Comparison of ENCODE assay signal across 8 mouse cellular contexts in the genomic region with DNA sequence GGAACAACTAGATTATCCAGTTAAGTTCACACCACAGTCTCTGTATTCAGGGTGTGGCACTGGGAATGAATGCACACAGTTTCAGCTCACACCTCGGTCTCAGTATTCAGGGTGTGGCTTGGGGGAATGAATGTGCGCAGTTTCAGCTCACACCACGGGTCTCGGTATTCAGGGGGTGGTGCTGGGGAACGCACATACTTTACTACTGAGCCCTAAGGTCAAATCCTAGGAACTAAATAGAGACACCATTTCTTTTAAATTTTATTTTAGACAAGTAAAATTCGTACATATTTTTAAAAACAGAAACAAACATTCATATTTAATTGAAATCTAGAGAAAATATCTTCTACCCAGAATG. TPM values are rescaled to one million over a fixed set of nuclear protein-coding genes. Genes with fewer than 3 reads are reported as not detected.
A peak's percentile ranks its signal among the peaks of the same experiment; 100 is the strongest.
DNase-seq lines count a peak whose midpoint lies in the region; ATAC-seq and TF ChIP-seq lines count a peak whose summit lies in the region.

No protein-coding gene starts in this region.

- no peaks in the 10 kb centered on the region for H3K27me3 ChIP-seq in heart, adult 2 months (ENCODE audit: control insufficient read depth, insufficient read depth, low read length)
- no peaks in the 10 kb centered on the region for H3K27me3 ChIP-seq in erythroblast, embryonic 14.5 days (ENCODE audit: control insufficient read depth)
- H3K27me3 ChIP-seq in liver, postnatal 0 days (ENCODE audit: insufficient read depth, low read length) = no peaks in the 10 kb centered on the region

- H3K4me3 ChIP-seq in heart, adult 2 months = peak overlapping the region; percentile 69
- peak overlapping the region; percentile 34 for H3K4me3 ChIP-seq in erythroblast, embryonic 14.5 days (replicated peaks)
- H3K4me3 ChIP-seq in liver, postnatal 0 days (ENCODE audit: low read depth, low read length) = no peak overlapping the region

- peak in 1 of 2 experiments; percentile 46 for DNase-seq in heart, adult 2 months
- DNase-seq in heart, postnatal 25 days (ENCODE audit: low spot score) = no peak
- DNase-seq in liver, postnatal 0 days = no peak
- no peak for DNase-seq in left cerebral cortex, postnatal 4 days
- DNase-seq in cerebellum, adult 9-10 months = no peak
- no peak for DNase-seq in gastrocnemius, postnatal 36 days

- H3K27ac ChIP-seq in heart, adult 2 months = peak overlapping the region; percentile 97
- H3K27ac ChIP-seq in liver, postnatal 0 days (ENCODE audit: low read depth) = peak overlapping the region; percentile 36; the same call in 1 of the 2 replicates

- no peaks in the 10 kb centered on the region for H3K9me3 ChIP-seq in erythroblast, embryonic 14.5 days (ENCODE audit: control insufficient read depth, low read length)
- H3K9me3 ChIP-seq in liver, postnatal 0 days (ENCODE audit: low read length) = no peaks in the 10 kb centered on the region

- TF ChIP-seq POLR2A in heart, adult 2 months (IDR thresholded peaks at IDR 0.05; ENCODE audit: insufficient read depth, low read depth, low read length) = no peak

- peak overlapping the region; percentile 23 for H3K4me2 ChIP-seq in liver, postnatal 0 days (ENCODE audit: low read depth, low read length)

- intact Hi-C loops in heart, adult 2 months (cut with DNase I) = loop anchor here (5.0 kb wide), 2 partner anchors 56 to 241 kb away; no protein-coding TSS in a partner anchor
- intact Hi-C loops in heart, postnatal 25 days (cut with DNase I) = loop anchor here (5.0 to 10.0 kb wide), 3 partner anchors 56 to 239 kb away; no protein-coding TSS in a partner anchor
- intact Hi-C loops in left cerebral cortex, postnatal 4 days (cut with DNase I) = no loop called here
- intact Hi-C loops in gastrocnemius, postnatal 36 days (cut with DNase I) = loop anchor here (5.0 kb wide), 1 partner anchor 56 kb away; no protein-coding TSS in a partner anchor

- peaks cover 4% of the 10 kb centered on the region; the same call in 1 of the 2 replicates for H3K79me2 ChIP-seq in heart, adult 2 months (replicated peaks; ENCODE audit: control insufficient read depth, insufficient read depth, low read length)

- 28% methylated on average over 6 of the region's 6 CpGs for WGBS in heart, adult 2 months
- 54% methylated on average over 6 of the region's 6 CpGs for WGBS in liver, postnatal 0 days (ENCODE audit: insufficient replicate concordance)

- peak; percentile 11 for ATAC-seq in CD4-positive, CD25-positive, alpha-beta regulatory T cell, adult 4 months
- no peak for ATAC-seq in liver, postnatal 0 days

- H3K4me1 ChIP-seq in heart, adult 2 months (ENCODE audit: control insufficient read depth, insufficient read depth, low read length) = peaks cover 47% of the 10 kb centered on the region
- peaks cover 55% of the 10 kb centered on the region for H3K4me1 ChIP-seq in erythroblast, embryonic 14.5 days (ENCODE audit: control insufficient read depth)
- peaks cover 31% of the 10 kb centered on the region for H3K4me1 ChIP-seq in liver, postnatal 0 days (ENCODE audit: insufficient read depth)

- H3K36me3 ChIP-seq in heart, adult 2 months (ENCODE audit: control insufficient read depth, insufficient read depth, low read length) = peaks cover 69% of the 10 kb centered on the region
- peaks cover 45% of the 10 kb centered on the region for H3K36me3 ChIP-seq in erythroblast, embryonic 14.5 days (ENCODE audit: control insufficient read depth)
- 0 out of 2 replicates have a peak, but pooled peaks cover under 1% of the 10 kb centered on the region for H3K36me3 ChIP-seq in liver, postnatal 0 days (replicated peaks; ENCODE audit: insufficient read depth, low read length)

- no peak for TF ChIP-seq EP300 in heart, adult 2 months (IDR thresholded peaks at IDR 0.05; ENCODE audit: insufficient read depth, low read depth, low read length)
- TF ChIP-seq EP300 in liver, postnatal 0 days (IDR thresholded peaks at IDR 0.05; ENCODE audit: low read depth) = no peak

- TF ChIP-seq CTCF in heart, adult 2 months (IDR thresholded peaks at IDR 0.05) = no peak
- no peak for TF ChIP-seq CTCF in liver, postnatal 0 days (IDR thresholded peaks at IDR 0.05; ENCODE audit: low read depth)

- H3K9ac ChIP-seq in heart, adult 2 months (ENCODE audit: low read depth, low read length) = peak overlapping the region; percentile 1; the same call in 1 of the 2 replicates
- no peak overlapping the region for H3K9ac ChIP-seq in liver, postnatal 0 days (replicated peaks)

RNA-seq across cellular contexts. Expression of a gene that starts 18.0 kb away (rescaled TPM):
- total RNA-seq in heart, adult 2 months (2021) = 10 to 100 TPM; 38.1 to 48.5 TPM
- 14.4 and 18.1 TPM in 2 replicates for polyA plus RNA-seq in heart, adult 2 months (2012; rRNA removed)
- 10 to 100 TPM; 40.0 to 52.3 TPM for total RNA-seq in heart, postnatal 25 days (2021)
- 100 to 1,000 TPM; 183 to 238 TPM for polyA plus RNA-seq in CD4-positive, CD25-positive, alpha-beta regulatory T cell, adult 4 months (2017; shearing (Covaris generic))
- polyA plus RNA-seq in erythroblast, embryonic 14.5 days (2012) = 0.73 and 1.4 TPM in 2 replicates
- polyA plus RNA-seq in liver, postnatal 0 days (2015; fragmentation: Nextera tagmentation; extraction: Ambion mirVana) = 27.5 and 28.5 TPM in 2 replicates
- total RNA-seq in left cerebral cortex, postnatal 4 days (2021) = 100 to 1,000 TPM; 150 to 156 TPM
- 10 to 100 TPM; 22.2 to 25.6 TPM for total RNA-seq in gastrocnemius, postnatal 36 days (2021)
